Mouse (Mus musculus) kidney, embryonic 14.5 days (tissue): ENCODE measurements at regions not wholly inside any gene's neighbourhood (a gene's known extent, or its start where the extent isn't known, plus 50 kb on each side); places are given as distances from the start of the nearest gene placed in this dataset.

Experiments used
- ATAC-seq: fragments of 200-750 bp; cut with Nextera tagmentation; 2 replicates; pipeline ENCODE4 v1.8.0; 2017; ENCODE audit warnings: moderate number of reproducible peaks, mild to moderate bottlenecking, moderate TSS enrichment, moderate library complexity; ENCODE audit not compliant: low FRiP score, low TSS enrichment
- H3K27ac ChIP-seq: fragments of 300-500 bp; sonication (generic); 2 replicates; pipeline ENCODE4 v1.5.1; 2014; ENCODE audit warnings: low read depth, mild to moderate bottlenecking, low read length, moderate library complexity, mixed read lengths
- H3K27me3 ChIP-seq: fragments of 300-500 bp; sonication (generic); 2 replicates; pipeline ENCODE4 v1.6.1; 2014; ENCODE audit warnings: mild to moderate bottlenecking, low read length; ENCODE audit not compliant: control insufficient read depth, insufficient read depth
- H3K36me3 ChIP-seq: fragments of 300-500 bp; sonication (generic); 2 replicates; pipeline ENCODE4 v1.6.1; 2014; ENCODE audit warnings: low read length, mixed read lengths; ENCODE audit not compliant: control insufficient read depth, insufficient read depth
- H3K4me1 ChIP-seq: fragments of 300-500 bp; sonication (generic); 2 replicates; pipeline ENCODE4 v1.6.1; 2014; ENCODE audit warnings: low read length, mixed read lengths; ENCODE audit not compliant: control insufficient read depth, insufficient read depth
- H3K4me2 ChIP-seq: fragments of 300-500 bp; sonication (generic); replicated peaks from 2 replicates; pipeline ENCODE4 v1.6.1; 2014; ENCODE audit warnings: low read depth, mild to moderate bottlenecking, low read length
- H3K4me3 ChIP-seq: fragments of 300-500 bp; sonication (generic); 2 replicates; pipeline ENCODE4 v1.5.1; 2014; ENCODE audit warnings: mild to moderate bottlenecking, low read length
- H3K9ac ChIP-seq: fragments of 300-500 bp; sonication (generic); 2 replicates; pipeline ENCODE4 v1.6.1; 2014; ENCODE audit warnings: low read depth, mild to moderate bottlenecking, low read length, moderate library complexity
- H3K9me3 ChIP-seq: fragments of 300-500 bp; sonication (generic); 2 replicates; pipeline ENCODE4 v1.6.1; 2016; ENCODE audit warnings: low read length; ENCODE audit not compliant: control insufficient read depth
- WGBS: fragments of 180-500 bp; shearing (Covaris S2); extraction: QIAGEN DNeasy Blood & Tissue Kit; methylation state at CpG from one replicate; pipeline ENCODE4 v1.1.7; 2014; 5-methylcytosine and 5-hydroxymethylcytosine counted together

DNA sequence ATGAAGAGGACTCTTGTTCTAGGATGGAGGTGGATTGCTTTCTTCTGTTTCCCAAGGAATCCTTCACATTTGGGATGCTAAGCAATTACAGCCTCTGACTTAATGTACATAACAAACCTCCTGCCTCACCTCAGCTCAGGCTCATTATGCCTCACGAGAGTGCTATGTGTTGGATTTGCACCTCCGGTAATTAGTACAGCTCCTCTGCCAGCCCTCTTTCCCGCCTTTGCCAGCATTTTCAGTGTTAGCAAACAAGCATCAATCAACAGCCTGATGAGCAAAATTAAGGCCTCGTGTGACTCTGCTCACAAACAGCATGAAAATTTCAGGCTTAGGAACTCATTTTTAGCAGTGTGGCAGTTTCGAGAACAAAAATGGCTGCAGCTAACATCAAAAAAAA is 410.0 kb upstream of the Tom1l1 start:
- H3K9me3 ChIP-seq = no peaks in the 10 kb centered on the region
- H3K4me1 ChIP-seq = no peaks in the 10 kb centered on the region
- no peak for ATAC-seq
- H3K36me3 ChIP-seq = no peaks in the 10 kb centered on the region
- 42% methylated on average over 5 of the region's 5 CpGs for WGBS
- H3K27ac ChIP-seq = no peak overlapping the region
- no peak overlapping the region for H3K4me3 ChIP-seq
- H3K9ac ChIP-seq = no peak overlapping the region
- no peak overlapping the region for H3K4me2 ChIP-seq
- no peaks in the 10 kb centered on the region for H3K27me3 ChIP-seq

DNA sequence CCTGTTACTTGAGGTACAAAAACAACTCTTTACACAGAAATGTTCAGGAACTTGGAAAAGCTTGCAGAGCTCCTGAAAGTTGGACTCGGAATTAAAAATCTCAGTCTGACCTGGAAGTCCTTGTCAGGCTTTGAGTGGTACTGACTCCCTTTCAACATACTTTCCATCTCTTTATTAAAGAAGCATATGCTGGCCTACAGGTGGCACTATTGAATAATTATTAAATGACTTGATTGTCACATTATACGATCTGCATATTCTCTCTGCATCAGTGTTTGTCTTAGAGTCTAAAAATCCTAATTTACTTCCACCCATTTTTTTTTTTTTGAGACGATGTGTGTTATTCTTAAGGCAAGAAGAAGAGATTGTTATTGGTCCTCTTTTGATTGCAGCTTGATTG is 409.4 kb upstream of the Tom1l1 start:
- no peaks in the 10 kb centered on the region for H3K27me3 ChIP-seq
- H3K4me3 ChIP-seq = no peak overlapping the region
- H3K27ac ChIP-seq = no peak overlapping the region
- H3K9ac ChIP-seq = no peak overlapping the region
- H3K4me2 ChIP-seq = no peak overlapping the region
- no peak for ATAC-seq
- WGBS = 48% methylated on average over 3 of the region's 3 CpGs
- H3K4me1 ChIP-seq = no peaks in the 10 kb centered on the region
- no peaks in the 10 kb centered on the region for H3K9me3 ChIP-seq
- H3K36me3 ChIP-seq = no peaks in the 10 kb centered on the region

DNA sequence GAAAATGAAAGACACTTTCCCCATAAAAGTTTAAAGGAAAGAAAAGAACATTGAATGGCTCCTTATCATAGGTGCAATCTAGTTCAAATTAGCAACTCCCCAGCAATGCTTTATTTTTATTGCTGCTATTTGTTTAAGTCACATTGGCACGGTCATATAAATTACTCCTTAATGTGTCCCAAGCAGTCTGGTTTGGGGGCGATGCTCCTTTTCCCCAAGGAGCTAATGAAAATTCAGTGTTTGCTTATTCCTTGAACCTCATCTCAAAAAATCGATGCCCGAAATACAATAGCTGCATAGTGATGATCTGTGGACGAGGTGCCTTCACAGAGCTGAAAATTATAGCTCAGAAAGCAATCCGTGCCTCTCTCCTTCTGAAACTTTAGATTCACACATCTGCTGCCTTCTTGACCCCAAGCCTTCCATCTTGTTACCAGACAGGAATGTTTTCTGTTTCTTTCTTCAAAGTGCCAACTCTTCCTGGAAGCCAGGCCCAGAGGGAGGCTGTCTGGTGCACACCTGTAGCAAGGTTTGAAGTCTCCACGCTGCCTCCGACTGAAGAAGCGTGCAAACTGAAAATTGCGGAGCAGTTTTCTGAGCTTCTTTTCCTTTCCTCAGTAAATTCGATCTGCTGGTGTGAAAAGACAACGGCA is 408.0 kb upstream of the Tom1l1 start:
- Histone ChIP-seq H3K9ac (no peak overlapping the region), H3K36me3 (no peaks in the 10 kb centered on the region), H3K9me3 (no peaks in the 10 kb centered on the region), H3K4me1 (no peaks in the 10 kb centered on the region), H3K27ac (no peak overlapping the region), H3K4me3 (no peak overlapping the region), H3K27me3 (no peaks in the 10 kb centered on the region), H3K4me2 (no peak overlapping the region)
- ATAC-seq = peak; percentile 84
- WGBS = 19% methylated on average over 12 of the region's 12 CpGs

DNA sequence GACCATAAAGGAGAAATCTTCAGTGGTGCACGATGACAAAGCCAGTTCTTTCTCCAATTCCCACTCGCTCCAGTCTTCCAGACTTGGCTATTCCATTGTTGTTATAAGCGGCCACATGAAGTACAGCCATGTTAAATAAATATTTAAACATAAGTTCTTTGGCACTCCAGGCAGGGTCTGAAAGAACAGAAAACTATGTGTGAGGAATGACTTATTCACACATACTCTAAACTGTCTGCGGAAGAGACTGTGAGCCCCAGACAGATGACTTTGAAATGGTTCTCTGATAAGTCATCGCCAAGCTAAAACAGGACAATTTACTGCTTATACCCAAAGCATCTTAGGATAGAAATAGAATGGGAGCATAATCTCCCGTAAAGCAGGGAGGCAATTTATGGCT is 377.2 kb upstream of the Tom1l1 start:
- Histone ChIP-seq H3K36me3 (no peaks in the 10 kb centered on the region), H3K9ac (no peak overlapping the region), H3K4me1 (no peaks in the 10 kb centered on the region), H3K27me3 (no peaks in the 10 kb centered on the region), H3K9me3 (no peaks in the 10 kb centered on the region), H3K4me2 (no peak overlapping the region), H3K4me3 (no peak overlapping the region), H3K27ac (no peak overlapping the region)
- WGBS = 52% methylated on average over 6 of the region's 6 CpGs
- no peak for ATAC-seq

DNA sequence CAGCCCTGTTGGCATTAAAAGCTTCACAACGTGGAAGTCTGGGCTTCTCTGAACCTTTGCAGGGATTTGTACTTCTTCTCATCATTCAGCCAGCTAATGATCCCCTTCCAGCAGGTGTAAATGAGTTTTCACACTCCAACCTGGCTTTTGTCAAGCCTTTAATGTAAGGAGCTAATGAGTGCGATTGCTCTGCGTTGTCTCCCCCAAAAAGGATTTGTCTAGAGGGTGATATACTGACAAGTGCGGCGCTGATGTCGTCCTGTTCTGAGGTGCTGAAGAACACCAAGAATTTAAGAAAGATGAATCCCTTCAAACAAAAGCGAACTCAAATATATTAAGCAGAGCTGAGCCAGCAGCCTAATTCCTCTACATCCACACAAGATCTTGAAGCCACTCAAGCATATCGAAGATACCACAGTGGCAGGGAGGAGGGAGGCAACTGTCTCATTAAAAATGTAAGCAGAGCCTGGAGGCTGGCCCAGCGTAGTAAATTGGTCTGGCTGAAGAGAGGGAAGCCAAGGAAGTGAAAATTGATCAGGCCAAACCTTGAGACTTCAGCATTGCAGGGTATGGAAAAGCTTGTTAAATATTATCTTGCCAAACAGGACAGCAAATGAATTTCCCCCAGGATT is 368.9 kb upstream of the Tom1l1 start:
- Histone ChIP-seq H3K27ac (peak overlapping the region; percentile 2; the same call in 1 of the 2 replicates), H3K9ac (no peak overlapping the region), H3K9me3 (no peaks in the 10 kb centered on the region), H3K36me3 (no peaks in the 10 kb centered on the region), H3K4me3 (no peak overlapping the region), H3K4me1 (0 out of 2 replicates have a peak, but pooled peaks cover 3% of the 10 kb centered on the region), H3K4me2 (no peak overlapping the region), H3K27me3 (no peaks in the 10 kb centered on the region)
- peak; percentile 87 for ATAC-seq
- 28% methylated on average over 9 of the region's 9 CpGs for WGBS

DNA sequence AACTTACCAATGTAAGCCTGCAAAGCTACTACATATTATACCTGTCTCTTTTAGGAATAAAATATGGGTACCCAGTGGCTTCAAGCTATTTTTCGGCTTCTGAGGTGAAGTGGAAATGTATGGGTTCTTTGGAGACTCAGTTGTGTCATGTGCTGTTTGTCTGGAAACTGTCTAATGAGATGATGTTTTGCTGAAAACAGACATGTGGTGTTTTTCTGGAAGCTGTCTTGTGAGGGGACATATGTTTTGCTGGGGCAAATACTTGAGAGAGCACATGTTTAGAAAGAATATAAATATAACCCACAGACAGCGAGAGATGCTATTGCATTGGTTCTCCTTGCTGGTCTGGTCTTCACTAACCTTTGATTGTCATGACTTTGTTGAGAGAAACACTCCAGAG is 365.2 kb upstream of the Tom1l1 start:
- Histone ChIP-seq H3K27ac (no peak overlapping the region), H3K4me1 (0 out of 2 replicates have a peak, but pooled peaks cover 3% of the 10 kb centered on the region), H3K4me3 (no peak overlapping the region), H3K27me3 (no peaks in the 10 kb centered on the region), H3K4me2 (no peak overlapping the region), H3K9me3 (no peaks in the 10 kb centered on the region), H3K36me3 (no peaks in the 10 kb centered on the region), H3K9ac (no peak overlapping the region)
- ATAC-seq = no peak
- 86% methylated on average over 2 of the region's 2 CpGs for WGBS

DNA sequence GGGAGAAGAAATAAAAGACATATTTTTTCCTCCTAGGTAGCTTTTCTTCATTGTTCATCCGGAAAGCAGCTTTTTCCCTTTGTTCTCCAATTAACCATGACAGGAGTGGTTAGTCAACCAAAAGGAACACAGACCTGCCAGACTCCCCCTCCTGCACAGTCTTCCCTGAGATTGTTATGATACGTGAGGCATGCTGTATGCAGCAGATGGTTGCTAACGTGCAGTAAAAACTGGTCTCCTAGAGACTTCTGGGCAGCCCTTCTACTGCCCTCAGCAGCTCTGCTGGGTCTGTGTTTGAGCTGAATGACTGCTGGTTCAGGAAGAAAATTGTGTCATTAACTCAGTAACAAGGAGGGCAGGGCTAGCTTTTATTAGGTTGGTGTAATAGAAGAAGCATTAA is 363.5 kb upstream of the Tom1l1 start:
- H3K4me3 ChIP-seq = no peak overlapping the region
- H3K9ac ChIP-seq = no peak overlapping the region
- H3K9me3 ChIP-seq = no peaks in the 10 kb centered on the region
- no peak overlapping the region for H3K4me2 ChIP-seq
- WGBS = 21% methylated on average over 3 of the region's 3 CpGs
- no peaks in the 10 kb centered on the region for H3K36me3 ChIP-seq
- peak; percentile 92 for ATAC-seq
- peak overlapping the region; percentile 42; the same call in 1 of the 2 replicates for H3K27ac ChIP-seq
- H3K27me3 ChIP-seq = no peaks in the 10 kb centered on the region
- H3K4me1 ChIP-seq = no peaks in the 10 kb centered on the region

DNA sequence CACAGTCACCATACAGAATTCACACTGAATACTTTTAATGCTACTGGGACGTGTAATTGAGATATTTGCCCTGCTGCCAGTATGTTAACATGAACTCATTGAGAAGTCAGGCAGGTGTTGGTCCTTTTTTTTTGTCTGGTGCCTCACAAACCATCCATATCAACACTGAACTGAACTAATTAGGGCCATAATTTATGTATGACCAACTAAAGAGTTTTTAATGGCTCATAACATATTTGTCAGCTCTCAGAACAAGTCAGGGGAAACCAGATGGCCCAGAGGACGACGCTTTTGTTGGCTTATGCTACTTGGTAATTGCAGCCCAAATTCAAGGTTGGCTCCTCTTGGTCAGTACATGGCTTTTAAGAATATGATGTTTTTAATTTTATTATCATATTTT is 353.3 kb upstream of the Tom1l1 start:
- no peak for ATAC-seq
- Histone ChIP-seq H3K4me1 (no peaks in the 10 kb centered on the region), H3K4me2 (no peak overlapping the region), H3K27me3 (no peaks in the 10 kb centered on the region), H3K27ac (no peak overlapping the region), H3K36me3 (no peaks in the 10 kb centered on the region), H3K4me3 (no peak overlapping the region), H3K9me3 (no peaks in the 10 kb centered on the region), H3K9ac (no peak overlapping the region)
- WGBS = 69% methylated on average over 3 of the region's 3 CpGs
